Mouse (Mus musculus) lung, postnatal 0 days (tissue): ENCODE measurements around the gene Ndufv1.

Source experiments
- CTCF ChIP-seq: IDR thresholded peaks from 2 replicates; pipeline ENCODE4 v1.5.1; 2016; ENCODE audit warnings: antibody characterized with exemption, mild to moderate bottlenecking
- EP300 ChIP-seq: IDR thresholded peaks from 2 replicates; pipeline ENCODE4 v1.6.1; 2016; ENCODE audit warnings: antibody characterized with exemption, mild to moderate bottlenecking, control low read depth

DNA sequence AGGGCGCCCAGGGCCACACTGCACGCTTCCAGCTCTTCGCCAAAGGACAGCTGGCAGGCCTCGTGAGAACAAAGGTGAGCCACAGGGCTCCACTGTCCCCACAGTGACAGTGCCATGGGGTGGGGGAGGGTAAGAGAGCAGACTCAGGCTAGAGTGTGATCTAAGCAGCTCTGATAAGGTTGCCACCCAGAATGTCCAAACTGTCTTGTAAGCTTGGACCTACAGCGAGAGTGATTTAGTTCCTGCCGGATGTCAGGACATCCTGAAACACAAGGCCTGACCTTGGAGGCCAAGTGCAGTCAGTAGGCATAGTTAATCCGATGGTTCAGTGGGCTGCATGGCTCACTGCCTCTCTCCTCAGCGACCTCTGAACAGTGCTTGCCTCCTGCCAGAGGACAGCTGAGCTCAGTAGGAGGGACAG lies 27.3 kb downstream of the Ndufv1 start:
- TF ChIP-seq CTCF (no peak), EP300 (0 out of 2 replicates have a peak, but pooled peaks have one; percentile 26)
